Mouse (Mus musculus) embryonic facial prominence, embryonic 15.5 days (tissue): ENCODE data around the gene Ing2. TPM values are rescaled to one million over a fixed set of nuclear protein-coding genes. Genes with fewer than 3 reads are reported as not detected.

ENCODE experiments used
- ATAC-seq: fragments of 200-750 bp; cut with Nextera tagmentation; 2 replicates; pipeline ENCODE4 v1.8.0; 2017; ENCODE audit warnings: low read depth, moderate TSS enrichment; ENCODE audit not compliant: insufficient number of reproducible peaks, low FRiP score, low TSS enrichment
- H3K27ac ChIP-seq: fragments of 300-500 bp; sonication (generic); replicated peaks from 2 replicates; pipeline ENCODE4 v1.5.1; 2015; ENCODE audit warnings: mild to moderate bottlenecking, inconsistent platforms
- H3K27me3 ChIP-seq: fragments of 300-500 bp; sonication (generic); 2 replicates; pipeline ENCODE4 v1.6.1; 2015; ENCODE audit warnings: inconsistent platforms
- H3K36me3 ChIP-seq: fragments of 300-500 bp; sonication (generic); 2 replicates; pipeline ENCODE4 v1.6.1; 2015; ENCODE audit warnings: mild to moderate bottlenecking, inconsistent platforms
- H3K4me1 ChIP-seq: fragments of 300-500 bp; sonication (generic); 2 replicates; pipeline ENCODE4 v1.6.1; 2015; ENCODE audit warnings: inconsistent platforms
- H3K4me2 ChIP-seq: fragments of 300-500 bp; sonication (generic); replicated peaks from 2 replicates; pipeline ENCODE4 v1.6.1; 2015; ENCODE audit warnings: mild to moderate bottlenecking, inconsistent platforms
- H3K4me3 ChIP-seq: fragments of 300-500 bp; sonication (generic); replicated peaks from 2 replicates; pipeline ENCODE4 v1.5.1; 2015; ENCODE audit warnings: mild to moderate bottlenecking, inconsistent platforms
- H3K9ac ChIP-seq: fragments of 300-500 bp; sonication (generic); 2 replicates; pipeline ENCODE4 v1.6.1; 2015; ENCODE audit warnings: inconsistent platforms
- H3K9me3 ChIP-seq: fragments of 300-500 bp; sonication (generic); replicated peaks from 2 replicates; pipeline ENCODE4 v1.6.1; 2016; ENCODE audit warnings: inconsistent platforms
- WGBS: fragments of 180-500 bp; shearing (Covaris S2); methylation state at CpG from one replicate; pipeline ENCODE4 v1.1.7; 2015; 5-methylcytosine and 5-hydroxymethylcytosine counted together
- polyA plus RNA-seq: library from polyadenylated mRNA; unstranded; fragments of >200 nt; fragmentation: Nextera tagmentation; extraction: Ambion mirVana; gene quantifications from 2 replicates; pipeline ENCODE4 v1.2.1, GENCODE M21; 2015

The Ing2 gene
- polyA plus RNA-seq, 1 experiment from 2014 or later: 10.5 TPM

GRCm38 (mm10) chr8:47649551-47649950 lies 25.8 kb downstream of the Ing2 start:
- no peak overlapping the region for H3K9ac ChIP-seq
- no peak overlapping the region for H3K4me2 ChIP-seq
- H3K4me1 ChIP-seq: no peaks in the 10 kb centered on the region
- H3K36me3 ChIP-seq: no peaks in the 10 kb centered on the region
- H3K4me3 ChIP-seq: no peak overlapping the region
- no peak overlapping the region for H3K27ac ChIP-seq
- 70% methylated on average over 9 of the region's 9 CpGs for WGBS
- no peaks in the 10 kb centered on the region for H3K9me3 ChIP-seq
- no peaks in the 10 kb centered on the region for H3K27me3 ChIP-seq
- ATAC-seq: no peak

GRCm38 (mm10) chr8:47642514-47643064 lies 32.8 kb downstream of the Ing2 start:
- Histone ChIP-seq H3K27ac (no peak overlapping the region), H3K27me3 (no peaks in the 10 kb centered on the region), H3K4me1 (no peaks in the 10 kb centered on the region), H3K36me3 (no peaks in the 10 kb centered on the region), H3K9me3 (no peaks in the 10 kb centered on the region), H3K4me3 (no peak overlapping the region), H3K9ac (no peak overlapping the region), H3K4me2 (no peak overlapping the region)
- WGBS: 60% methylated on average over 9 of the region's 9 CpGs
- ATAC-seq: no peak

GRCm38 (mm10) chr8:47637152-47637551 lies 38.2 kb downstream of the Ing2 start:
- Histone ChIP-seq H3K4me2 (no peak overlapping the region), H3K36me3 (no peaks in the 10 kb centered on the region), H3K9me3 (no peaks in the 10 kb centered on the region), H3K4me3 (no peak overlapping the region), H3K27ac (no peak overlapping the region), H3K4me1 (peaks cover 5% of the 10 kb centered on the region; the same call in 1 of the 2 replicates), H3K9ac (no peak overlapping the region), H3K27me3 (no peaks in the 10 kb centered on the region)
- 62% methylated on average over 4 of the region's 4 CpGs for WGBS
- ATAC-seq: no peak

GRCm38 (mm10) chr8:47636032-47636431 lies 39.3 kb downstream of the Ing2 start:
- Histone ChIP-seq H3K4me1 (peaks cover 5% of the 10 kb centered on the region; the same call in 1 of the 2 replicates), H3K36me3 (no peaks in the 10 kb centered on the region), H3K4me3 (no peak overlapping the region), H3K4me2 (no peak overlapping the region), H3K27ac (no peak overlapping the region), H3K9ac (no peak overlapping the region), H3K9me3 (no peaks in the 10 kb centered on the region), H3K27me3 (no peaks in the 10 kb centered on the region)
- WGBS: 65% methylated on average over 3 of the region's 3 CpGs
- no peak for ATAC-seq

- Histone ChIP-seq H3K27me3 (no peaks in the 10 kb centered on the region), H3K36me3 (no peaks in the 10 kb centered on the region), H3K4me2 (peak overlapping the region; percentile 22), H3K4me3 (no peak overlapping the region), H3K4me1 (peaks cover 5% of the 10 kb centered on the region; the same call in 1 of the 2 replicates), H3K9me3 (no peaks in the 10 kb centered on the region; the same call in 1 of the 2 replicates), H3K27ac (no peak overlapping the region), H3K9ac (no peak overlapping the region)
- no peak for ATAC-seq
- 37% methylated on average over 10 of the region's 10 CpGs for WGBS
These were observed 40.5 kb downstream of the Ing2 start for GRCm38 (mm10) chr8:47634791-47635341.

- Histone ChIP-seq H3K9ac (no peak overlapping the region), H3K4me1 (no peaks in the 10 kb centered on the region), H3K9me3 (no peaks in the 10 kb centered on the region), H3K4me2 (no peak overlapping the region), H3K36me3 (no peaks in the 10 kb centered on the region), H3K27me3 (no peaks in the 10 kb centered on the region), H3K27ac (no peak overlapping the region), H3K4me3 (no peak overlapping the region)
- no peak for ATAC-seq
- WGBS: 93% methylated on average over 1 of the region's 1 CpGs
These were observed 54.2 kb downstream of the Ing2 start for GRCm38 (mm10) chr8:47621144-47621543.

Other genes with a start within 250 kb of the Ing2 start
- gene Stox2, start 229.2 kb downstream of the Ing2 start, polyA plus RNA-seq: 18.9 and 20.4 TPM in 2 replicates
- 25.8 and 27.1 TPM in 2 replicates for gene Trappc11, start 142.1 kb downstream of the Ing2 start, polyA plus RNA-seq
- 34.0 and 36.4 TPM in 2 replicates for gene Rwdd4a, start 141.9 kb downstream of the Ing2 start, polyA plus RNA-seq
- gene Cdkn2aip, start 38.4 kb upstream of the Ing2 start, polyA plus RNA-seq: 21.5 and 22.9 TPM in 2 replicates
- gene Cldn24, start 146.6 kb upstream of the Ing2 start, polyA plus RNA-seq: not detected in 2 replicates
- gene Cldn22, start 148.9 kb upstream of the Ing2 start, polyA plus RNA-seq: not detected in 2 replicates